Mouse (Mus musculus) ovary, postnatal 14 days (tissue): ENCODE results near the gene Cd7.

ENCODE experiments used
- DNase-seq: peaks from one replicate; pipeline ENCODE4 v3.0.0; 2022; ENCODE audit warnings: low spot score

Gene Cd7

GRCm38 (mm10) chr11:120990951-120991526, 48.2 kb downstream of the Cd7 start, which contains the start of gene Csnk1d:
Gene Csnk1d (minus strand): TSS chr11:120991330.
- peak; percentile 100 for DNase-seq

GRCm38 (mm10) chr11:120990126-120990781, 49.0 kb downstream of the Cd7 start:
- peak; percentile 40 for DNase-seq

- DNase-seq = no peak
Observed at GRCm38 (mm10) chr11:120989523-120989922, 49.7 kb downstream of the Cd7 start.

GRCm38 (mm10) chr11:120988410-120988809, 50.8 kb downstream of the Cd7 start:
- no peak for DNase-seq

- no peak for DNase-seq
Observed at GRCm38 (mm10) chr11:120987608-120988007, 51.6 kb downstream of the Cd7 start.
